Mouse (Mus musculus) right cerebral cortex, postnatal 14 days (tissue): ENCODE measurements around the gene Sirpa.

ENCODE experiments used
- DNase-seq: peaks from one replicate; pipeline ENCODE4 v3.0.0; 2022

Sirpa gene

GRCm38 (mm10) chr2:129613971-129614370 lies 21.3 kb downstream of the Sirpa start:
- no peak for DNase-seq

DNA sequence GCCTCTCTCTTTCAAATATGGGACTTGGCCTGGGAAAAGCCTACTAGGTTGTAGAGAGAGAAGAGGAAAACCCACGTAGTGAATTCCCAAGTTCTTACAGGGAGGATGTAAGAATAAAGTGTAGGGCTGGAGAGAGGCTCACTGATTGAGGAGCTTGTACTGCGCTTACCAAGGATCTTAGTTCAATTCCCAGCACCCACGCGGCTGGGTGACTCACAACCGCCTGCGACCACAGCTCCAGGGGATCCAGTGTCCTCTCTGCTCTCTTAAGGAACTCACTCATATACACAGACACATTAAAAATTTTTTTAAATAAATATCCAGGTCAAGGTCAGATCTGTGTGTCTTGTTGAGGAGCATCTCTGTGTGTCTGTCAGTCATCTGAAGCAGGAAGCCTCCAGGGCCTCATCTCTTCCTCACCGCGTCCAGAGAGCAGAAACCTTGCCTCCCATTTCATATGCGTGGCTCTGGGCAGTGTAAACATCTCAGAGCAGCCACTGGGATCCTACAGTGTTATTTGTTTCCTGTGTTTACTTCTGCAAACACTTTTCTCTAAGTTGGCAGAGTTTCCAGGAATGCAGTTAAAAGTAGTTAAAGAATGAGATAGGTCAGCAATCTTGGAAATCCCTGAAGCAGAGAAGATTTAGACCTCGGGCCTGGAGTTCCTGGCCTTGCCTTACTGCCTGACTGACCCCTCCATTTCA lies 22.0 kb downstream of the Sirpa start:
- DNase-seq: no peak

GRCm38 (mm10) chr2:129620148-129620547 lies 27.5 kb downstream of the Sirpa start:
- no peak for DNase-seq

DNA sequence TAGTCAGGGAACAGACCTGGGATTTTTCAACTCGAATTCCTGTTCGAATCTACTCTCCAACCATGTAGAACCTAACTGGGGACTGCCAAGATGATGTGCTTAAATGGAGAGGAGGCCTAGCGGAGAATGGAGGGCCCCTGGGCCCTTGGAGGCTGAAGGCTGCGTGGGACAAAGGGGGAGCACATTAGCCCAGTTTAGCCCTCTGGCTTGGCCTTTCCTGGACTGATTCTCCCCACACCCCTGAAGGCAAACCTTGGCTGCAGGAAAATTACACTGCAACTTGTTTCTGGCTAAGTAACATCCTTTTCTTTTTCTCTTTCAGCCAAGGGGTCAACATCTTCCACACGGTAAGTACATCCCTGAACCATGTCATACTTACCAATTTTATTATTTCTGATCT lies 28.2 kb downstream of the Sirpa start:
- DNase-seq: no peak

GRCm38 (mm10) chr2:129621654-129622490 lies 29.2 kb downstream of the Sirpa start:
- no peak for DNase-seq

GRCm38 (mm10) chr2:129622918-129623317 lies 30.3 kb downstream of the Sirpa start:
- DNase-seq: no peak

GRCm38 (mm10) chr2:129623771-129624170 lies 31.1 kb downstream of the Sirpa start:
- DNase-seq: no peak

DNA sequence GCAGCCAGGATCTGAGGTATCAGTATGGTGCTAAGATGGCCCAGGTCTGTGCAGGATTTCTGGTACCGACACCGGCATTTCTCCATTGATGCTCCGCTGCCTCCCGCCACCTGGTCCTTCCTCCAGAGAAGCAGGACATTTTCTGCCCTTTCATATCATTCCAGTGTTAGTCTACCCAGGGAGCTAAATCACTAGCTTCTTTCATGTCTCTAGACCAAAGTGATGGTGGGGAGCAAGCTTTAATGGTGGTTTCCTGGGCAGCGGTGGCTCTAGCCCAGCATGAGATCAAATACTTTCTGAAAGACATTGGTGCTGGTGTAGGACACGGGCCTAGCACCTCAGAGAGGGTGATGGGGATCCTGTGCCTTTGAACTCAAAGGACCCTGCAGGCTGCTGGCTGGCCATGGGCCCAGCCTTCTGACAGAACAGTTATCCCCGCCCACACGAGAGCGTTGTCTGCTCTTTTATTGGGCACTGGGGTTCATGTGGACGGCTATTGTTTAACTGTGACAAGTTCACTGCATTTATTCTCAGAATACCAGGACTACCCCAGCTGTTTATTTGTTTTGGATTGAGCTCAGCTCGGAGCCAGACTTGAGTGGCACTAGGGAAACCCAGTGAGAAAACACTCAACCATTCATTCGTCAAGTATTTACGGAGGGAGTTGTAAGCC lies 31.7 kb downstream of the Sirpa start:
- no peak for DNase-seq

DNA sequence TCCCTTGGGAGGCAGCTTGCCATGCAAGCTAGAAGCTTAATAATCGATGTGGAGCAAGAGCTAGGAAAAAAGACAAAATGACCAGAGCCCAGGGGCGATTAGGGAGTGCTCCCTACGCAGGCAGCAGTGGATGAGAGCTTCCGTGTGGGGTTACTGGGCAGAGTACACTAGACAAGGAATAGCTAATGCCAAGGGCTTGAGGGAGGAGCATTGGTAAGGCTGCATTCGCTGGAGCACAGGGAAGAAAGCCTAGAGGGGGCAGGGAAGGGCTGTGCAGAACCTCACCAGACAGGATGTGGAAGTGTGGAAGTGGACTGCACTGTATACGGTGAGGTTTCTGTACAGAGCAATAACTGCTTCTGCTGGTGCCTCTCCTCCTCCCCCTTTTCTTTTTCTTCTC lies 32.3 kb downstream of the Sirpa start:
- no peak for DNase-seq

- DNase-seq: no peak
Observed at GRCm38 (mm10) chr2:129625845-129626244, 33.2 kb downstream of the Sirpa start.

DNA sequence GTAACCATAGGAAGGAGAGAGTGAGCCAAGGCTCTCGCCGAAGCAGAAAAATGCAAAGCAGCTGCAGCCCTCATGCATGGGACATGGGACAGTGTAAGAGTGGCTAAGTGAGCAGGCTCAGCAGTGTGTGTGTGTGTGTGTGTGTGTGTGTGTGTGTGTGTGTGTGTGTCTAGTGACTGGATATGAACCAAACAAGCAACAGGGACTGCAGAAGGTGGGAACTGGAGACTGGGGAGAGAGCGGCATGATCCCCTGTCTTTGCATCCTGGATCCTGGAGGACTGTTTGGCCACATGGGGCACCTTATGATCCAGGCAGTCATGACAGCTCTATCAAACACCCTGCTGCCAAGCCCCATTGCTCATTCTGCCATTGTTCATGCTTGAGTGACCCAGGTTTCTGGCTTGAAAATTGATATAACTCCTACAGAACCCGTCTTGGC lies 34.0 kb downstream of the Sirpa start:
- no peak for DNase-seq

- DNase-seq: no peak
Observed at GRCm38 (mm10) chr2:129627133-129627532, 34.5 kb downstream of the Sirpa start.

DNA sequence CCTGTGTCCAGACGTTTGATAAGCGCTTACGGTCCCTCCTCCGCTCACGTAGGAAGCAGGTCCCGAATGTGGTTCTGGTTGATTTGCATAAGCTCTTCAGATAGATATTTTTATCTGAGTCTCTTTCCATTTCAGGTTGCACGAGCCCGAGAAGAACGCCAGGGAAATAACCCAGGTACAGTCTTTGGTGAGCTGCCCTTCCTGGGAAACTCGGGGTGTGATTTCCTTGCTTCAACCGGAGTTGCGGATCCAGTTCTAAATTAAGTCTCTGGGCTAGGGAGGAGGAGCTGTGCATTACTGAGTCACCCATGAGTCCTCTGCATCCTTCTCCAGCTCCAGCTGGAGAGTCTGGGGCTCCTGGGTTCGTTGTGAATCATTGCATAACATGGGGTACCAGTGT lies 35.2 kb downstream of the Sirpa start:
- DNase-seq: no peak

- no peak for DNase-seq
Observed at GRCm38 (mm10) chr2:129628456-129629185, 36.0 kb downstream of the Sirpa start.

GRCm38 (mm10) chr2:129629786-129630531 lies 37.3 kb downstream of the Sirpa start:
- DNase-seq: no peak

- DNase-seq: no peak
Observed at GRCm38 (mm10) chr2:129630532-129630886, 37.9 kb downstream of the Sirpa start.

DNA sequence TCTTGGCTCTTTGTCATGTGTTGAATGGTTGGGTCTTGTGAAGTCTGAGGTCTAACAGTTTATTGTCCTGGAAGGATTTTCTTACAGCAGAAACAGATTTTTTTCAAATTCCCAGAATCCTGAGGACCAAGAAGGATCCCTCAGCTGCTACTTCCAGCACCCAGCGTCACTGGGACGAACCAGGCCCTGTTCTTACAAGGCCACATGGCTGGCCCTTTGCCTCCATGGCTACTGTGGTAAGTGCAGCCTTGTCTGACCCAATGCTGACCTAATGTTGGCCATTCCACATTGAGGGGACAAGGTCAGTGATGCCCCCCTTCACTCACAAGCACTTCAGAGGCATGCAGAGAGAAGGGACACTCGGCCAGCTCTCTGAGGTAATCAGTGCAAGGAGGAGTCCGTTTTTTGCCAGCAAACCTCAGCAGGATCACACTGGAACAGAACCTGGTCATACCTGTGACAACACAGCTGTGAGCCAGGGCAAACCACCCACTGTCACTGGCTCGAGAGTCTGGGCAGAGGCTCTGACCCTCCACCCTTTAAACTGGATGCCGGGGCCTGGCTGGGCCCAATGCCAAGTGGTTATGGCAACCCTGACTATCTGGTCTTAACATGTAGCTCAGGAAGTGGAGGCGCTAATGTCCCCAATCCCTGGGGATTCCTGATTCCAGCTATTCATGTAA lies 38.5 kb downstream of the Sirpa start:
- DNase-seq: no peak

DNA sequence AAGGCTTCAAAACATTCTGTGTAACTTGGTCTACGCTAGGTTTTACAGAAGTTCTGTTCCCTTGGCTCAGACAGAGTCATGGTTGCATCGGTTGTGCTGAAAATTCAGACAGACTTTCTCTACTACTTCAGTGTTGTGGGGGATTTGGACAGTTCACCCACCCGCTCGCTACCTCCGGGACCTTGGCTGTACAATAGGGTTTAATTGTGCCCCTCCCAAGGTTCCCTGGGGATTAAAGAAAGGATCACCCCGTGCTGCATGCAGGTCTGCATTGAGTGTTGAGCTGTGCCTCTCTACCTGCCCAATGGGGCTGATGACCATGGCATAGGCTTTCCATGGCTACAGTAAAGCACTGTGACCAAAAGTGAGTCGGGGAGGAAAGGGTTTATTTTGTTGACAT lies 39.7 kb downstream of the Sirpa start:
- DNase-seq: no peak

DNA sequence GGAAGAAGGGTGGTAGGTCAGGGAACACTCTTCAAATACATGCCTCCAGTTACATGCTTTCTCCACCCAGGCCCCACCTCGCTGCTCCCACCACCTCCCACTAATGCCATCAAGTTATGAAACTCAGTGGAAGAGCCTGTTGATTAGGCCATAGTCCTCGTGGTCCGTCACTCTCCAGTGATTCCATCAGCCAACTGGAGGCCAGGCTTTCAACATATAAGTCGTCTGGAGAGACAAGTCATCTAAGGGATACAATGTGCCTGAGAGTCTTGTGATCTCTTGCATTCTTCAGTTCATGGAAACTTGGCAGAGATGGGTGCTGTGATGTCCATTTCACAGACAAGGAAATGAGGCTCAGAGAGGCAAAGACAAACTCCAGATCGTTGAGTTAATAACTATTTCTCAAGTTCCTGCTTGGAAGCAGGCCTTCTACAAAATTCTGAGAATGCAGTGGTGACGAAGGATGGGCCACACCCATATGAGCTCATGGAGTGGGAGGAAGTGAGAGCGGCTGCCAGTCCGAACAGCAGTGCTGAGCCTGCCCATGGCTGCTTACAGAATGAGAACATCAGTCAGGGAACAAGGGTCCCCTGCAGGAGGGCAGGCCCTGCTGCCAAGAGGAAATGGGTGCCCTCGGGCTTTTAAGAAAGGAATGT lies 40.6 kb downstream of the Sirpa start:
- DNase-seq: peak; percentile 57

- no peak for DNase-seq
Observed at GRCm38 (mm10) chr2:129633982-129634381, 41.3 kb downstream of the Sirpa start.

DNA sequence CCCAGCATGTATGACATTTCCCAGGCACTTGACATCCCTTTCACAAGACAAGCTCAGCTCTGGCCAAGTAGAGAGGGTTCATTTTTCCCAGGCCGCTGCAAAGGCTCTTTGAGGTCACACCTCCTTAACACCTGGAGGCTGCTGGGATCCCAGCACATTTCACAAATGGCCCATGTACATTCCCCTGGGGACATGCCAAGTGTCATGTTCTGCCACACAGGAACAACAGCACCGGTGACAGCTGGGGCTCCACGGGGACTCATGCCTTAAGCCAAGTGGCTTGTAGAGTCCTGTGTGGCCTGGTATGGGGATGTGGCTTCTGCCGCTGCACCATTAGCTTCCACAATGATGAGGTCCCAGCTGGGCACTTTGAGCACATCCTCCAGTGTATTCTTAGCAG lies 60.0 kb downstream of the Sirpa start:
- no peak for DNase-seq
